Mouse (Mus musculus): ENCODE results near the gene Rundc1. TPM values are rescaled to one million over a fixed set of nuclear protein-coding genes. Genes with fewer than 3 reads are reported as not detected.
"Not testable (repeated sequence)": the region's sequence is repeated elsewhere in the genome, so short reads cannot be mapped to it uniquely, and the experiment has no call there.

Gene Rundc1
- total RNA-seq, 2 experiments from 2014 or later, result 31.1 to 32.6 TPM

- intact Hi-C loops (cut with DNase I), result no loop called here
Measured at GRCm38 (mm10) chr11:101462583-101463440, 37.9 kb downstream of the Rundc1 start.

DNA sequence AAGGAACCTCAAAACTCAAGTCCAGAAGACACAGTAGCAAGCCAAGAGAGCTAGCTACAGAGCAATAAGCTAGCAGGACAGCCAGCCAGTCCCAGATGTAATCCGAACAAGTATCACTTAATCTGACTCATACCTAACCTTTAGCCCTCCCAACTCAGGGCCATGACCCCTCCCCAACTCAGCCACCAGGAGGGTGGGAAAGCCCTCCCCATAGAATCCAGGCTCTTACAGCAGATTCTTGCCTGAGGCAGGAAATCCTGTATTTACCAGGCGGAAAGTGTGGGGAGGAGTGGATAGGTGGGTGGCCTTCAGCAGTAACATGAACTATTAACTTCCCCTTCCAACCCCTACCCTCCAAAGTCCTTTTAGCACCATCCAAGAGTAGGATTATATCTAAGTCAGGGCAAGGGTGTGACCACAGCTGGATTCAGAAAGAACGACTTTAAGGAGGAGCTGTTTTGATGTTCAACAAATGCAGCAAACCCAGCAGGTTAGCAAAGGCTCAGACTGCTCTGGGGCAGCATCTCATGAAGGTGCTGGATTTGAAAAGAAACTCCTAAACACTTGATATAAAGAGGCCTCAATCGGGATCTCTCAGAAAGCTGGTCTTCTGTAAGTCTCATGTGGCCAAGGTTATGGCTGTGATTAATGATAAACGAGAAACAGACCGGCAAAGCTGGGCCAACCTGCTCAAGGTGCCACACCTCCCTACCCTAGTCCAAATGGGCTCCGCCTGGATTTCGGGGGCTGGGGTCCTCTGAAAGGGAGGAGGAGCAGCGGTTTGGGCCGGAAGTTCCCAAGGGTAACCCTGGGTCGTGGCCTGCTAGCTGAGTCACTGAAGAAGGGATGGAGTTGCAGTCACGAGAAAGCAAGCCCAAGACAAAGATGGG lies 39.6 kb downstream of the Rundc1 start, which contains the start of gene Rnd2:
Gene Rnd2 (plus strand): TSS at position 789 of the 890 bp plus-strand sequence.
- DNase-seq (ENCODE audit: low spot score in 2 of 2), result no peak
- intact Hi-C loops (cut with DNase I), result loop anchor here (5.0 kb wide), 2 partner anchors 53 to 88 kb away; partner anchors contain the start of genes Brca1 and Nbr1

More at GRCm38 (mm10) chr11:101462583-101463440, 37.9 kb downstream of the Rundc1 start:
- no peak for DNase-seq (ENCODE audit: low spot score in 2 of 2)

GRCm38 (mm10) chr11:101465101-101465868 lies 40.4 kb downstream of the Rundc1 start:
- intact Hi-C loops (cut with DNase I), result loop anchor here (5.0 kb wide), 2 partner anchors 52 to 87 kb away; partner anchors contain the start of genes Brca1 and Nbr1

DNA sequence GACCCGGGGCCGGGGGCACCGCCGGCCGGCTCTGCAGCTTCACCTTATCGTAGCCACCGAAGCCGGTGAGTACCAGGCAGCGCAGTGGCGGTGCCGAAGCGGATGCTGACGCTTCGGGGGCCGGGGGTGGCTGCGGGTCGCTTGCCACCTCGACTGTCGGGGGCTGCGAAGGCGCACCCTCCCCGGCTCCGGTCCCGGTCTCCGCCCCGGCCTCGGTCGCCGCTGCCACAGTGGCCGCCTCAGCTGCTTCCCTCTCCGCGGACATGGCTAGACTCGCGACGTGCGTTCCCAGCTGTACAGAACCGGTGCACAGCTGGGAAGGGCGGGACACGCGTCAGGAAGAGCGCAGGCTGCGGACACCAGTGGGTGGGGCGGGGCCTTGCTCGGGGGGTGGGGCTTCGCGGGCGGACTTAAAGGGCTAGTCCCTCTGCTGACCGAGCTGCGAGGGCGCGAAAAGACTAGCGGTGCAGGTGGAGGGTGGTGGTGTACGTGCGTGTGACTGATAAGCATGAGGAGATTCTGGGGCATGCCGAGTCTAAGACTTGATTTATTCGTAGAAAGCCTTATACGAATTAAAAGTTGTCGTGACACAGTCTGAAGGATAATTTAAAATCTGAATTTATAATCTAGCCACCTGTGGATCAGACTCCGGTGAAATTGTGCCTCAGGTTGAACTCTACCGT lies 41.1 kb downstream of the Rundc1 start, which contains the start of gene Vat1:
Gene Vat1 (minus strand): TSS at position 362 of the 683 bp plus-strand sequence.
- intact Hi-C loops (cut with DNase I), result loop anchor here (5.0 kb wide), 2 partner anchors 51 to 86 kb away; partner anchors contain the start of genes Brca1 and Nbr1
- peak in 1 of 2 experiments; percentile 55 for DNase-seq (ENCODE audit: low spot score in 2 of 2)

More at GRCm38 (mm10) chr11:101465101-101465868, 40.4 kb downstream of the Rundc1 start:
- no peak for DNase-seq (ENCODE audit: low spot score in 2 of 2)

DNA sequence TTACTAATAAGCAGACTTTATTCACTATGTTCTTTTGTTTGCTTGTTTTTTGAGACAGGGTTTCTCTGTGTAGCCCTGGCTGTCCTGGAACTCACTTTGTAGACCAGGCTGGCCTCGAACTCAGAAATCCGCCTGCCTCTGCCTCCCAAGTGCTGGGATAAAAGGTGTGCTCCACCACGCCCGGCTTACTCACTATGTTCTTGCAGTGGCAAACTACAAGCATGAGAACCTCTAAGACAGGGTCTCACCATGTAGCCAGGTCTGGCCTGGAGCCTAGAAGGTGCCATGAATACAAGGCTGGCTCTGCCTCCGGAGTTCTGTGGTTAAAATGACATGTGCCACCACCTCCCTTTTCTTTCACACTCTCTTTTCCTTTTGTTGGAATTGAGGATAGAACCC lies 41.7 kb downstream of the Rundc1 start:
- intact Hi-C loops (cut with DNase I), result loop anchor here (5.0 kb wide), 2 partner anchors 51 to 86 kb away; partner anchors contain the start of genes Brca1 and Nbr1
- not testable (repeated sequence) for DNase-seq (ENCODE audit: low spot score in 2 of 2)

- intact Hi-C loops (cut with DNase I), result loop anchor here (5.0 kb wide), 2 partner anchors 50 to 85 kb away; partner anchors contain the start of genes Brca1 and Nbr1
- DNase-seq (ENCODE audit: low spot score in 2 of 2), result peak; percentile 64 to 83
Measured at GRCm38 (mm10) chr11:101467477-101468262, 42.8 kb downstream of the Rundc1 start.

GRCm38 (mm10) chr11:101468263-101468688 lies 43.4 kb downstream of the Rundc1 start:
- DNase-seq (ENCODE audit: low spot score in 2 of 2), result no peak
- intact Hi-C loops (cut with DNase I), result loop anchor here (5.0 kb wide), 2 partner anchors 49 to 84 kb away; partner anchors contain the start of genes Brca1 and Nbr1

DNA sequence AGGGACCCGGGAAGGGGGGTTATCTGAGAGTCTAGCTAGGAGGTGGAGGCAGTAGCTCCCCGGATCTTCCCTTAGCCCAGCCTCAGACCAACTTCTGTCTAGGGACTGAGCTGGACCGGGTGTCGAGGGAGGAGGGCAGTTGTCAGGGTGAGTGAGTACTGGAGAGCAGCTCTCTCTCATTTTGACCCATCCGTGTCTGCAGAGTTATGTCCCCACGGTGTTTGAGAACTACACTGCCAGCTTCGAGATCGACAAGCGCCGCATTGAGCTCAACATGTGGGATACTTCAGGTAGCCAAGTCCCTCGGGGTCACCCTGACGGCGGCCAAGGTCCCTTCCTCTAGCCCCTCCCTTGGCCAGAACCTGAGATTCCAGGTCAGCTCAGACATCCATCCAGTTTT lies 43.8 kb downstream of the Rundc1 start:
- intact Hi-C loops (cut with DNase I), result loop anchor here (5.0 kb wide), 2 partner anchors 49 to 84 kb away; partner anchors contain the start of genes Brca1 and Nbr1
- DNase-seq (ENCODE audit: low spot score in 2 of 2), result no peak

- no peak for DNase-seq (ENCODE audit: low spot score in 2 of 2)
- intact Hi-C loops (cut with DNase I), result loop anchor here (5.0 kb wide), 2 partner anchors 48 to 83 kb away; partner anchors contain the start of genes Brca1 and Nbr1
Measured at GRCm38 (mm10) chr11:101469155-101469554, 44.3 kb downstream of the Rundc1 start.

GRCm38 (mm10) chr11:101470206-101470605 lies 45.3 kb downstream of the Rundc1 start:
- DNase-seq (ENCODE audit: low spot score in 2 of 2), result no peak
- intact Hi-C loops (cut with DNase I), result no loop called here

- DNase-seq (ENCODE audit: low spot score in 2 of 2), result no peak
- intact Hi-C loops (cut with DNase I), result no loop called here
Measured at GRCm38 (mm10) chr11:101471926-101472325, 47.0 kb downstream of the Rundc1 start.

- DNase-seq (ENCODE audit: low spot score in 2 of 2), result peak; percentile 49 to 67
- intact Hi-C loops (cut with DNase I), result no loop called here
Measured at GRCm38 (mm10) chr11:101472336-101472735, 47.5 kb downstream of the Rundc1 start.

- intact Hi-C loops (cut with DNase I); DNase-seq (ENCODE audit: low spot score in 2 of 2): not testable (repeated sequence)
Measured at GRCm38 (mm10) chr11:101473686-101474085, 48.8 kb downstream of the Rundc1 start.

GRCm38 (mm10) chr11:101474298-101474697 lies 49.4 kb downstream of the Rundc1 start:
- no peak for DNase-seq (ENCODE audit: low spot score in 2 of 2)
- intact Hi-C loops (cut with DNase I), result no loop called here

- DNase-seq (ENCODE audit: low spot score in 2 of 2); intact Hi-C loops (cut with DNase I): not testable (repeated sequence)
Measured at GRCm38 (mm10) chr11:101476361-101476760, 51.5 kb downstream of the Rundc1 start.

- no peak for DNase-seq (ENCODE audit: low spot score in 2 of 2)
- intact Hi-C loops (cut with DNase I), result no loop called here
Measured at GRCm38 (mm10) chr11:101477194-101477551, 52.3 kb downstream of the Rundc1 start.

Measured in left cerebral cortex, postnatal 14 days (tissue).